Mouse (Mus musculus) right cerebral cortex, postnatal 4 days (tissue): ENCODE results near the gene Sftpa1.

Experiments
- DNase-seq: peaks from one replicate; pipeline ENCODE4 v3.0.0-alpha.2; 2022

The Sftpa1 gene

DNA sequence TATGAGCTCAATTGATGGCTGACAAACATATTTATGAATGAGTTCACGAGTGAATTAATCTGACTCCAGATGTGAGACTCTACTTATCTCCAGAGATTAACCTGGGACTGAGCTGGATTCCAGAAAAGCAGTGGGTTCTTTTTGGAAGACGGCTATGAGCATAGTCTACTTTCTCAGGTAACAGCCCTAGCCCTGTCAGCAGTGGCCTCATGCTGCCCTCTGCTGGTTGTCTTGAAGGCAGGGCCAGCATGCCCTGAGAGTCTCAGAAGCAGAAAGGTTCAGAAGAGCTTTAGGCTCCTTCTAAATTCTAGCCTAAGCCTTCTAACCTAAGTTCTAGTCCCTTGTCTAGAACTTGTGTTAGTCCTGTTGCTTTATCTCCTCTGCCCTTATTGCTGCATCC, 31.1 kb downstream of the Sftpa1 start:
- DNase-seq = peak; percentile 7

DNA sequence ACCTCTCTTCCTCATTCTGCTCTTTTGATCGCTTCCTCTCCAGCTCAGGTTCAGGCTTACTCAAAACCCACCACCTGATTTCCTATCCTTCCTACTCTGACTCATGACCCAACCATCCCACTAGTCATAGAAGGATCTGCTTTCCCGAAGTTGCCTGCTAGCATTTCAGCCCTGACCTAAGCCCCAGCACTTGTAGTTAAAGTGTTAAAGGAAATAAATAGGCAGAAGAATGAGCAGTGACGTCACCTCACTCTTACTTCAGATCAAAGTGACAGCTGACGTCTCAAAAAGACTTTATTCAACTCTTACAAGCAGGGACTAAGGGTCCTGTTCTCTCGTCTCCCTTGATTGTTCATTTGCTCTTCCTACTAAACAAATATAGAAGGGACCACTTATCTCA, 35.7 kb downstream of the Sftpa1 start:
- no peak for DNase-seq

DNA sequence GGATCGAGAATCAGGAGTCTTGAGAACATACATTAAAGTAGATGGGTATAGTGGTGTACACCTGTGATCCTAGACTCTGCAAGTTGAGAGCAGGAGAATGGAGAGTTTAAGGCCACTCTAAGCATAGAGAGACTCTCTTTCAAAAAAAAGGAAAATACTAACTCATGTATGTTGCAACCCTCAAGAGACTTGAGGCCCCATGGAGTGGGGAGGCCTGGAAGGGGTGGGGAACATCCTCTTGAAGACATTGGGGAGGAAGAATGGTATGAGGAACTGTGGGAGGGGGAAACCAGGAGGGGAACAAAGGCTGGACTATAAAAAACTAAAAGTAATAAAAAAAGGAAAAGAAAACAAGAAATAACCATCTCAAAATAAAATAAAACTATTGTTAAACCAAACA, 37.0 kb downstream of the Sftpa1 start:
- no peak for DNase-seq

DNA sequence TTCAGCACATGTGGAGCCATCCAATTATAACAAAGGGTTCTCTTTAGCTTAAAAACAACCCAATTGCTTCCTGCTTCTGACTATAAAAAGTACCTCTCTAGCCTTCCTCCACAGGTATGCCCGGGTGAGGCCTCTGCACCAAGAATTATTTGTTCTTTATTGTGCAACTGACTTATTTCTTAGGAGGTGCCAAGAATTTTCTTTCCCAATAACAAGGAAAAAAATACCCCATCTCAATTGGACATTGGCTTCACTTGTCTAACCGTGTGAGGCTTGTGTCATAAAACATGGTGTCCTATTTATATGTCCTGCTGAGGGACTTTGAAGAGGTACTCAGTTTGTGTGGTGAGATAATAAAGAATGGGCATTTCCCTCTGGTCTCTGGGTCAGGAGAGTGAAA, 38.9 kb downstream of the Sftpa1 start:
- no peak for DNase-seq

DNA sequence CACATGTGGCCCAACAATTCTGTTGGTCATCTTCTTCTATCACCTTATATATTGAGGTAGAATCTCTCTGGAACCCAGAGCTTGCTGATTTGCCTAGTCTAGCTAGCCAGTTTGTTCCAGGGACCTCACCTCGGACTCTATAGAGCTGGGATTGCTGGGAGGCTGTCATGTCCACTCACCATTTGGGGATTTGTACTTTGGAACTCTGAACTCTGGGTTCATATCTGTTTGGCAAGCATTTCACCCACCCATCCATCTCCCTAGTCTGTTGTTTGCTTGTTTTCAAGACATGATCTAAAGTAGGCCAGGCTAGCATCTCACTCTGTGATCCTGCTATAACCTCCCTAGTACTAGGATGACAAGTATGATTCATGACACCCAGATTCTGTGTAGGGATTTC, 43.2 kb downstream of the Sftpa1 start:
- DNase-seq = no peak

DNA sequence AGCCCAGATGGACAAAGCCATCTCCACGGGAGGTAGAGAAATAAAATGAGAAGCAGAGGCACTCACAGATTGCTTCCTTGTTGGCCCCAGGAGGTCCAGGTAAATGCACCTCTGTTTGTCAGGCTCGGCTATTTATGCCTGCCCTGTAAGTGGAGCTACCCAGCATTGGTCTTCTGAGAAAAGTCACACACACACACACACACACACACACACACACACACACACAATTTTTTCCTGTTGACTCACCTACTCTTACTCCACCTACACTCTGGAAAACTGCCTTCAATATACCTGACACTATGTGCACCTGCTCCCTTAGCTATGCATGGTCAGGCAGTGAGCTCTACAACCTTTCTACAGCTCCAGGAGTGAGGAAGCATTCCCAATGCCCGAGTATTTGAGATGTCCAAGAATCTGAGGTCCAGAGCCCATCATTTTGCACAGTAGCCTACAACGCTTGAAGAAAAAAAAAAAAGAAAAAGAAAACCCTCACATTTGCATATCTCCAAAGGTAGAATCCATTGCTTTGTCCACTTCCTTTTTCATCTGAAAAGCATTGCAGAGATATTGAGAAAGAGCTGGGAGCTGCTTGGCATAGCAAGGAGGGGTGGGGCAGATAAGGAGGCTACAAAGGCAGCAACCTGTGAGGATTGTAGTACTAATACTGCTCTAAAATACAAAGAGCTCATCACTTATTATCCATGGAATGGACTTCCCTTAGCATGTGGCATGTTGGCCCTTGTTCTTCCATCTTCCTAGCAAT, 53.7 kb downstream of the Sftpa1 start, which contains the start of gene Sftpd:
Gene Sftpd, minus strand, starts transcription at position 91 of the 763 bp plus-strand sequence.
- DNase-seq = no peak
